In the genomic region with DNA sequence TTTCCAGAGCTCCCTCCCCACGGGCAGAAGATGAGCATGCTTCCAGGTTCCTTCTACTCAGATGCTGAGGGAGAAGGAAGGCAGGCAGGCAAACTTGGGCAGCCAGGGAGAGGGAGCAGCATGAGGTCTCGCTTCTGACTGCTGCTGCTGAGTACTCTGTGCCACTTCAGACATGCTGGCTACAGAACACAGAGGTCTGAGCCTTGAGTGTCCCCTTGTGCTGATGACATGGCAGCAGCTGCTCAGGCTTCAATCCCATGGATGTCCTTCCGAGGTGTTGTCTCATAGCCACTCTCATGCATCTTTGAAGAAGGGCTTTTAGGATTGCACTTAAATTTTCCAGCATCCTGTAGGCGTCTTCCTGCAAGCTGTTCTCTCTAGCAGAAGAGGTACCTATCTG, we compare ENCODE assay signal across 15 mouse cellular contexts. TPM values are rescaled to one million over a fixed set of nuclear protein-coding genes. Genes with fewer than 3 reads are reported as not detected.
DNase-seq lines count a peak whose midpoint lies in the region; ATAC-seq and TF ChIP-seq lines count a peak whose summit lies in the region.
"Had no signal": no experiment of that assay in that cellular context is flagged by ENCODE, and none has a peak within 500 bp of the region (broad histone marks: within the 10 kb centered on the region; RNA-seq: fewer than 3 reads in every experiment).

No protein-coding gene starts in this region.

- no peaks in the 10 kb centered on the region for H3K27me3 ChIP-seq in forebrain, postnatal 0 days (ENCODE audit: insufficient read depth, low read length)
- no peaks in the 10 kb centered on the region for H3K27me3 ChIP-seq in forebrain, embryonic 16.5 days (replicated peaks; ENCODE audit: control insufficient read depth, insufficient read depth, low read length)
- no peaks in the 10 kb centered on the region for H3K27me3 ChIP-seq in midbrain, postnatal 0 days (ENCODE audit: insufficient read depth, low read length)

- H3K36me3 ChIP-seq in forebrain, postnatal 0 days (ENCODE audit: insufficient read depth), result no peaks in the 10 kb centered on the region
- no peaks in the 10 kb centered on the region for H3K36me3 ChIP-seq in forebrain, embryonic 16.5 days (ENCODE audit: control insufficient read depth, insufficient read depth)
- H3K36me3 ChIP-seq in midbrain, postnatal 0 days (ENCODE audit: insufficient read depth, low read length), result no peaks in the 10 kb centered on the region

- intact Hi-C loops in left cerebral cortex, postnatal 36 days (cut with DNase I), result loop anchor here (2.0 to 10.0 kb wide), 2 partner anchors 23 to 783 kb away; a partner anchor contains a TSS
- intact Hi-C loops in left cerebral cortex, postnatal 10 days (cut with DNase I), result no loop called here

- no peaks in the 10 kb centered on the region for H3K9me3 ChIP-seq in forebrain, postnatal 0 days (ENCODE audit: low read length)
- H3K9me3 ChIP-seq in forebrain, embryonic 16.5 days (ENCODE audit: control insufficient read depth, low read length), result no peaks in the 10 kb centered on the region
- H3K9me3 ChIP-seq in midbrain, postnatal 0 days (ENCODE audit: low read length), result no peaks in the 10 kb centered on the region
- H3K9me3 ChIP-seq: megakaryocyte, embryonic 14.5 days had no signal

- 54% methylated on average over 4 of the region's 4 CpGs for WGBS in forebrain, postnatal 0 days
- WGBS in forebrain, embryonic 16.5 days, result 51% methylated on average over 4 of the region's 4 CpGs
- whole genome bisulfite sequencing in midbrain, postnatal 0 days, result 39% methylated on average over 4 of the region's 4 CpGs

- no peak for ATAC-seq in forebrain, postnatal 0 days
- no peak for ATAC-seq in forebrain, embryonic 16.5 days
- no peak for ATAC-seq in midbrain, postnatal 0 days (ENCODE audit: low FRiP score)

- H3K9ac ChIP-seq in forebrain, postnatal 0 days, result no peak overlapping the region
- H3K9ac ChIP-seq in forebrain, embryonic 16.5 days (replicated peaks; ENCODE audit: low read depth, low read length), result no peak overlapping the region
- H3K9ac ChIP-seq in midbrain, postnatal 0 days (replicated peaks; ENCODE audit: low read length, poor library complexity, severe bottlenecking), result 0 out of 2 replicates have a peak overlapping the region, but pooled peaks have one; percentile 36

- no peak for DNase-seq in forebrain, postnatal 0 days
- DNase-seq in left cerebral cortex, postnatal 36 days (ENCODE audit: low spot score in 2 of 2), result peak; percentile 42 to 48
- DNase-seq in left cerebral cortex, postnatal 10 days (ENCODE audit: extremely low spot score in 1 of 2, low spot score in 2 of 2), result no peak
- no peak for DNase-seq in midbrain, postnatal 0 days (ENCODE audit: low spot score)
- DNase-seq in adrenal gland, adult (ENCODE audit: inconsistent age in 2 of 2, low spot score in 1 of 2), result no peak
- DNase-seq in ovary, postnatal 36 days (ENCODE audit: low spot score), result no peak
- DNase-seq: adrenal gland, adult 2 months; B cell, adult 2 months; gastrocnemius, postnatal 25 days; heart, postnatal 10 days; thymus, postnatal 25 days had no signal

- H3K4me2 ChIP-seq in forebrain, postnatal 0 days (ENCODE audit: low read depth), result peak overlapping the region; percentile 61
- H3K4me2 ChIP-seq in forebrain, embryonic 16.5 days (ENCODE audit: low read length), result no peak overlapping the region
- peak overlapping the region; percentile 76 for H3K4me2 ChIP-seq in midbrain, postnatal 0 days (ENCODE audit: low read depth, low read length, poor library complexity, severe bottlenecking)

- no peak overlapping the region for H3K4me3 ChIP-seq in forebrain, postnatal 0 days (ENCODE audit: low read depth, low read length)
- no peak overlapping the region for H3K4me3 ChIP-seq in forebrain, embryonic 16.5 days (replicated peaks; ENCODE audit: low read length)
- peak overlapping the region; percentile 55 for H3K4me3 ChIP-seq in cortical plate, adult 2 months (ENCODE audit: insufficient read depth, low read length)
- H3K4me3 ChIP-seq in midbrain, postnatal 0 days (ENCODE audit: low read depth, low read length), result peak overlapping the region; percentile 34; the same call in 1 of the 2 replicates
- H3K4me3 ChIP-seq: erythroblast, embryonic 14.5 days; megakaryocyte, embryonic 14.5 days had no signal

- TF ChIP-seq POLR2A in cortical plate, adult 2 months (IDR thresholded peaks at IDR 0.05; ENCODE audit: extremely low read depth, insufficient read depth, low read length), result peak; percentile 53; the same call in 1 of the 2 replicates

- no peak overlapping the region for H3K27ac ChIP-seq in forebrain, postnatal 0 days (ENCODE audit: low read depth, low read length)
- H3K27ac ChIP-seq in forebrain, embryonic 16.5 days (ENCODE audit: low read length), result no peak overlapping the region
- peak overlapping the region; percentile 12 for H3K27ac ChIP-seq in cortical plate, adult 2 months (ENCODE audit: insufficient read depth, low read length)
- no peak overlapping the region for H3K27ac ChIP-seq in midbrain, postnatal 0 days (ENCODE audit: low read depth, low read length)

- peaks cover 11% of the 10 kb centered on the region; the same call in 1 of the 2 replicates for H3K4me1 ChIP-seq in forebrain, postnatal 0 days (ENCODE audit: insufficient read depth)
- H3K4me1 ChIP-seq in forebrain, embryonic 16.5 days (replicated peaks; ENCODE audit: control insufficient read depth, insufficient read depth, low read length), result peaks cover 14% of the 10 kb centered on the region
- peaks cover 7% of the 10 kb centered on the region for H3K4me1 ChIP-seq in cortical plate, adult 2 months (ENCODE audit: control insufficient read depth, insufficient read depth, low read length)
- H3K4me1 ChIP-seq in midbrain, postnatal 0 days (ENCODE audit: insufficient read depth, low read length), result peaks cover 6% of the 10 kb centered on the region

- no peak for TF ChIP-seq CTCF in forebrain, postnatal 0 days (IDR thresholded peaks at IDR 0.05; ENCODE audit: low read depth)
- TF ChIP-seq CTCF in cortical plate, adult 2 months (IDR thresholded peaks at IDR 0.05; ENCODE audit: extremely low read depth, insufficient read depth, low read length), result no peak
- TF ChIP-seq CTCF in midbrain, postnatal 0 days (IDR thresholded peaks at IDR 0.05), result no peak

RNA-seq across cellular contexts. Expression of a gene that starts 23.5 kb away (rescaled TPM):
- 6.9 and 14.5 TPM in 2 replicates for total RNA-seq in forebrain, postnatal 0 days (2014; rRNA removed)
- 4.3 and 6.3 TPM in 2 replicates for polyA plus RNA-seq in forebrain, postnatal 0 days (2015; fragmentation: Nextera tagmentation; extraction: Ambion mirVana)
- polyA plus RNA-seq in forebrain, embryonic 16.5 days (2015; fragmentation: Nextera tagmentation; extraction: Ambion mirVana), result 4.5 and 8.2 TPM in 2 replicates
- total RNA-seq in left cerebral cortex, postnatal 36 days (2021), result 100 to 1,000 TPM in 1 of 2 experiments, 10 to 100 TPM in 1; 93.5 to 134 TPM
- 10 to 100 TPM; 47.0 to 52.5 TPM for total RNA-seq in left cerebral cortex, postnatal 10 days (2021)
- polyA plus RNA-seq in cortical plate, adult 2 months (2012; rRNA removed), result 86.5 and 91.4 TPM in 2 replicates
- total RNA-seq in midbrain, postnatal 0 days (2014; rRNA removed), result 8.3 and 13.9 TPM in 2 replicates
- 6.6 and 8.7 TPM in 2 replicates for polyA plus RNA-seq in midbrain, postnatal 0 days (2015; fragmentation: Nextera tagmentation; extraction: Ambion mirVana)

Comparison
In these comparisons a context has a peak if more than half of its experiments do, and no peak if none do; other contexts are left out.
1. DNase-seq: peak in left cerebral cortex, postnatal 36 days (2 of 2); none in forebrain, postnatal 0 days (single experiment), left cerebral cortex, postnatal 10 days (0 of 2), midbrain, postnatal 0 days (single experiment), adrenal gland, adult (0 of 2) and ovary, postnatal 36 days (single experiment).
2. H3K4me3 ChIP-seq: peak in cortical plate, adult 2 months (single experiment) and midbrain, postnatal 0 days (single experiment); none in forebrain, postnatal 0 days (single experiment) and forebrain, embryonic 16.5 days (single experiment).